Mouse (Mus musculus) CH12.LX (cell line): ENCODE measurements at regions not wholly inside any gene's neighbourhood (a gene's known extent, or its start where the extent isn't known, plus 50 kb on each side); places are given as distances from the start of the nearest gene placed in this dataset.

Experiments used
- KAT2A ChIP-seq: IDR thresholded peaks from 2 replicates; pipeline ENCODE4 v1.6.1; 2012; ENCODE audit warnings: low read length, improper control_type of control experiment, inconsistent platforms; ENCODE audit not compliant: insufficient replicate concordance
- MAX ChIP-seq: IDR thresholded peaks from 2 replicates; pipeline ENCODE4 v1.6.1; 2011; ENCODE audit warnings: low read length, improper control_type of control experiment

DNA sequence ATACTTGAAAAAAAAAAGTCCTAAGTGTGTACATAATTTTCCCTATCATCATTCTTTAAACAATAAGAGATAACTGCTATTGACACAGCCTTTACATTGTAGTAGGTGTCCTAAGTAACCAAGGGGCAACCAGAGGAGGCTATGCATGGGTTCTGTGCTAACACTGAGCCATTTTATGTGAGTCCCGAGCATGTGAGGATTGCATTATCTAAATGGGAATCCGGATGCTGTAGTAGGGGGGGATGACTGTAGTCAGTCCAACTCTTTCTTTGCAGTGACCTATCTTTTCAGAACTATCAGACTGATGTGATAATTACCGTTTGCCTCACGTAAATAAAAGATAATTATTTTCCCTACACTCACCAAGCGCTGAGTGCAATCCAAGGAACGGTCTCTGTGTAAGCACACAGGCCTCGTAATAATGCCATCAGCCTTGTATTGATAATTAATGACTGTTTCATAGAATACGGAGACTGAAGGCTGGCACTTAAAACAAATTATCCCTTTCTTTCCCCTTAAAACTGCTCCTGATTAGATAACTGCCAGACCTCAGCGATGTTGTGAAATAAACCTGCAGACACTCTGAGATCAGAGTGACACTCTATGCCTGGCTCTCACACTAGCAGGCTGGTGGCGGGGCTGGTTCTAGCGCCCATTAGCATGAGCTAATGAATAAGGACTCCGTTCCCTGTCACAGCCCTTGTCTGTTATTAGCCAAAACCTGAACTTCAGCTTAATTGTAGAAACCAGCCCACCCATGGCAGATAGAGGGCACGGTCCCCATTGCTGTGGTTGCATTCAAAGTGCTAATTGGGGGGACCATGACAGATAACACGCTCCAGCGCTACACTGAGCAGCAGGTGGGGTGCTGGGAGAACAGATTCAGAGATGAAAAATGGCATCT lies 165.4 kb downstream of the Cd83 start:
- TF ChIP-seq MAX (no peak), KAT2A (no peak)
